Mouse (Mus musculus) heart, postnatal 0 days (tissue): Measurements from ENCODE around the gene Slc24a2. TPM values are rescaled to one million over a fixed set of nuclear protein-coding genes. Genes with fewer than 3 reads are reported as not detected.
A peak's percentile ranks its signal among the peaks of the same experiment; 100 is the strongest.

ENCODE experiments used
- ATAC-seq: fragments of 200-750 bp; cut with Nextera tagmentation; 2 replicates; pipeline ENCODE4 v1.8.0; 2017; ENCODE audit warnings: low read depth, moderate number of reproducible peaks, moderate library complexity; ENCODE audit not compliant: insufficient read depth
- DNase-seq: peaks from one replicate; pipeline ENCODE4 v3.0.0-alpha.2; 2016; ENCODE audit warnings: low spot score
- H3K27ac ChIP-seq: fragments of 300-500 bp; sonication (generic); 2 replicates; pipeline ENCODE4 v1.5.1; 2014; ENCODE audit warnings: low read depth, mild to moderate bottlenecking
- H3K27me3 ChIP-seq: fragments of 300-500 bp; sonication (generic); 2 replicates; pipeline ENCODE4 v1.6.1; 2014; ENCODE audit warnings: low read length, mixed read lengths; ENCODE audit not compliant: control insufficient read depth, insufficient read depth
- H3K36me3 ChIP-seq: fragments of 300-500 bp; sonication (generic); replicated peaks from 2 replicates; pipeline ENCODE4 v1.6.1; 2014; ENCODE audit warnings: low read length, mixed read lengths; ENCODE audit not compliant: control insufficient read depth, insufficient read depth
- H3K4me1 ChIP-seq: fragments of 300-500 bp; sonication (generic); 2 replicates; pipeline ENCODE4 v1.6.1; 2014; ENCODE audit warnings: antibody characterized with exemption; ENCODE audit not compliant: control insufficient read depth, insufficient read depth
- H3K4me2 ChIP-seq: fragments of 300-500 bp; sonication (generic); 2 replicates; pipeline ENCODE4 v1.6.1; 2014; ENCODE audit warnings: low read depth, mild to moderate bottlenecking, low read length, moderate library complexity
- H3K4me3 ChIP-seq: fragments of 300-500 bp; sonication (generic); 2 replicates; pipeline ENCODE4 v1.5.1; 2014; ENCODE audit warnings: low read depth, low read length
- H3K9ac ChIP-seq: fragments of 300-500 bp; sonication (generic); replicated peaks from 2 replicates; pipeline ENCODE4 v1.6.1; 2014; ENCODE audit warnings: low read depth, low read length, mixed read lengths
- H3K9me3 ChIP-seq: fragments of 300-500 bp; sonication (generic); replicated peaks from 2 replicates; pipeline ENCODE4 v1.6.1; 2016; ENCODE audit warnings: low read length; ENCODE audit not compliant: control insufficient read depth
- CTCF ChIP-seq: IDR thresholded peaks from 2 replicates; pipeline ENCODE4 v1.5.1; 2016; ENCODE audit warnings: antibody characterized with exemption, control low read depth, low read depth
- EP300 ChIP-seq: IDR thresholded peaks from 2 replicates; pipeline ENCODE4 v1.6.1; 2016; ENCODE audit warnings: antibody characterized with exemption, low read depth
- WGBS: fragments of 180-500 bp; shearing (Covaris S2); extraction: QIAGEN DNeasy Blood & Tissue Kit; methylation state at CpG from one replicate; pipeline ENCODE4 v1.1.7; 2014; 5-methylcytosine and 5-hydroxymethylcytosine counted together
- polyA plus RNA-seq: library from polyadenylated mRNA; unstranded; fragments of >200 nt; fragmentation: Nextera tagmentation; extraction: Ambion mirVana; gene quantifications from 2 replicates; pipeline ENCODE4 v1.2.1, GENCODE M21; 2015
- total RNA-seq: library from RNA; depleted of rRNA; stranded (reverse); fragments of >200 nt; gene quantifications from 2 replicates; pipeline ENCODE4 v1.2.3, GENCODE M21; 2014; ENCODE audit warnings: low replicate concordance

Gene Slc24a2
- total and polyA plus RNA-seq, 2 experiments from 2014 or later = 2.1 to 9.7 TPM

- Histone ChIP-seq H3K4me2 (no peak overlapping the region), H3K4me3 (no peak overlapping the region), H3K9me3 (no peaks in the 10 kb centered on the region), H3K9ac (no peak overlapping the region), H3K27ac (no peak overlapping the region), H3K36me3 (no peaks in the 10 kb centered on the region), H3K4me1 (no peaks in the 10 kb centered on the region), H3K27me3 (no peaks in the 10 kb centered on the region)
- TF ChIP-seq CTCF (no peak), EP300 (no peak)
- DNase-seq (no peak), ATAC-seq (no peak)
- WGBS = 52% methylated on average over 2 of the region's 2 CpGs
Observed at GRCm38 (mm10) chr4:87078726-87079125, 151.6 kb downstream of the Slc24a2 start.

- Histone ChIP-seq H3K4me1 (no peaks in the 10 kb centered on the region), H3K36me3 (no peaks in the 10 kb centered on the region), H3K27ac (no peak overlapping the region), H3K4me3 (no peak overlapping the region), H3K9me3 (no peaks in the 10 kb centered on the region), H3K4me2 (no peak overlapping the region), H3K9ac (no peak overlapping the region), H3K27me3 (no peaks in the 10 kb centered on the region)
- no peak for TF ChIP-seq EP300
- peak; percentile 29; the same call in 1 of the 2 replicates for TF ChIP-seq CTCF
- ATAC-seq = no peak
- 39% methylated on average over 3 of the region's 3 CpGs for WGBS
- DNase-seq = no peak
Observed at GRCm38 (mm10) chr4:87075761-87076160, 154.5 kb downstream of the Slc24a2 start.

GRCm38 (mm10) chr4:87068121-87068520 lies 162.2 kb downstream of the Slc24a2 start:
- Histone ChIP-seq H3K4me1 (peaks cover 22% of the 10 kb centered on the region), H3K9ac (no peak overlapping the region), H3K27me3 (no peaks in the 10 kb centered on the region), H3K4me3 (no peak overlapping the region), H3K27ac (no peak overlapping the region), H3K4me2 (no peak overlapping the region), H3K36me3 (no peaks in the 10 kb centered on the region), H3K9me3 (no peaks in the 10 kb centered on the region)
- no peak for ATAC-seq
- TF ChIP-seq CTCF = no peak
- no peak for TF ChIP-seq EP300
- no peak for DNase-seq
- WGBS = 83% methylated on average over 3 of the region's 3 CpGs

GRCm38 (mm10) chr4:87065227-87065626 lies 165.1 kb downstream of the Slc24a2 start:
- Histone ChIP-seq H3K27ac (no peak overlapping the region), H3K4me2 (no peak overlapping the region), H3K9me3 (no peaks in the 10 kb centered on the region), H3K4me1 (peaks cover 22% of the 10 kb centered on the region), H3K27me3 (no peaks in the 10 kb centered on the region), H3K9ac (no peak overlapping the region), H3K36me3 (no peaks in the 10 kb centered on the region), H3K4me3 (no peak overlapping the region)
- ATAC-seq (peak; percentile 57), DNase-seq (peak; percentile 50)
- no peak for TF ChIP-seq CTCF
- no peak for TF ChIP-seq EP300
- 32% methylated on average over 5 of the region's 5 CpGs for WGBS

- H3K4me1 ChIP-seq = peaks cover 21% of the 10 kb centered on the region
- no peak overlapping the region for H3K4me3 ChIP-seq
- H3K9ac ChIP-seq = no peak overlapping the region
- no peaks in the 10 kb centered on the region for H3K36me3 ChIP-seq
- no peaks in the 10 kb centered on the region for H3K9me3 ChIP-seq
- H3K27ac ChIP-seq = no peak overlapping the region
- WGBS = 57% methylated on average over 2 of the region's 2 CpGs
- no peaks in the 10 kb centered on the region for H3K27me3 ChIP-seq
- ATAC-seq = no peak
- no peak for DNase-seq
- H3K4me2 ChIP-seq = no peak overlapping the region
- no peak for TF ChIP-seq EP300
- no peak for TF ChIP-seq CTCF
Observed at GRCm38 (mm10) chr4:87064561-87064960, 165.7 kb downstream of the Slc24a2 start.

DNA sequence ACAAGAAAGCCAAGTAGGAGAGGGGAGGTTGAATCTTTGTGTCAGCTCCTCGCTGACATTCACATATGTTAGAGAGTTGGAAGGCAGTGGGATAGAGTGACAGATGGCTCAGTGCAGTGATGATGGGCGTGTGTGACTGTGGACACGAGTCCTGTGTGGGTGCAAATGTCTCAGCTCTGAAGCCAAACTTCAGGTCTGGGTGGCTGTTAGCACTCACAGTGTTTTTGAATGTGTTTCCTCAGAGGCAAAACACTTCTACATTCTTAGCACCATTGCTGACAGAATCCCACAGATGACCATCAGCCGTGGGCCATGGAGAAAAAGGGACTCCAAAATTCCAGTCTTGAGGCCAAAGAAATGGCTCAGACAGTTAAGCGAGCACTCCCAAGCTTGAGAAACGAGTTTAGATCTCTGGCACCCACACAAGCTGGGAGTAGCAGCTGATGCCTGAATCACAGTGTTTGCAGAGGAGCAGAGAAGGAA lies 167.5 kb downstream of the Slc24a2 start:
- Histone ChIP-seq H3K4me1 (peaks cover 12% of the 10 kb centered on the region), H3K9ac (no peak overlapping the region), H3K4me3 (no peak overlapping the region), H3K9me3 (no peaks in the 10 kb centered on the region), H3K36me3 (no peaks in the 10 kb centered on the region), H3K4me2 (no peak overlapping the region), H3K27ac (no peak overlapping the region), H3K27me3 (no peaks in the 10 kb centered on the region)
- no peak for DNase-seq
- TF ChIP-seq CTCF (no peak), EP300 (no peak)
- WGBS = 61% methylated on average over 6 of the region's 6 CpGs
- ATAC-seq = no peak
